Mouse (Mus musculus): ENCODE data around the gene Rap1gap2.
A peak's percentile ranks its signal among the peaks of the same experiment; 100 is the strongest.

The Rap1gap2 gene

DNA sequence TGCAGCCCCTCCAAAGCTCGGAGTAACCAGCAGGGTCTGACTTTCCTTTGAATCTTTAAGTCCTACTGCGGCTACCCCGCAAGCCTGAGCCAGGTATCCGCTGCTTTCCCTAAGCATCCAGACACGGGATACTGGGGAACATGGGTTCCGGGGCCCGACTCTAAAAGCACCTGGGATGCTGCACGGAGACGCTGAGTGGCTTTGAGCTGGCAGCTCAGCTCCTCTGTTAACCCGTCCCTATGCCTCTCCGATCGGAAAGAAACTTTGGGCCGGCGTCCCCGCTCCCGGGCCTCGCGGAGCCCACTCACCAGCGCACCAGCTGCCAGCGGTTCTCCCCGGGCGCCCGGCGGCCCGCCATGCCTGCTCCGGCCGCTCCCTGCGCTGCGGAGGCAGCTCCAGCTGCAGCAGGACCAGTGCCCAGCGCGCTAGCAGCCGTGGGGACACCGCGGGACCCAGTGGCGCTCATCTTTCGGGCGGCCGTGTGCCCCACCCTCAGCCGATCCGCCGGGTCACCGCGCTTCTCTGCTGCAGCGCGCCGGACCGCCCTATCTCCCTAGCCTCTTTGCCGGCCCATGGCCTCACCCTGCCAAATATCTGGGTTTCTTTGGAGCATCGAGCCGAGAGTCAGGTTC lies at the start of gene Rap1gap2:
TSS of gene Rap1gap2 (minus strand) at position 371 of the 632 bp plus-strand sequence.
- DNase-seq, result no peak

DNA sequence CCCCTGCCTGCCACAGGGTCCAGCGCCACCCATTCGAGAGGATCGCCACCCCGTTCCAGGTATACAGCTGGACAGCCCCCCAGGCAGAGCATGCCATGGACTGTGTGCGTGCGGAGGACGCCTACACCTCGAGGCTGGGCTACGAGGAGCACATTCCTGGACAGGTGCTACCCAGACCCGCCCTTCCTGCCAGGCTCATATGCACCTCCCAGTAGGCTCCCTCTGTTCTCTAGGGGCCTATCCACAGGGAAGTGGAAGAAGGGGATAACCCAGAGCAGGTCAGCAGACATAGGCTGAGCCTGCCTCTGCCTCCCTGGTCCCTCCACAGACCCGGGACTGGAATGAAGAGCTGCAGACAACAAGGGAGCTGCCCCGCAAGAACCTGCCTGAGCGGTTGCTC lies 49.6 kb upstream of the Rap1gap2 start:
- DNase-seq, result no peak

DNA sequence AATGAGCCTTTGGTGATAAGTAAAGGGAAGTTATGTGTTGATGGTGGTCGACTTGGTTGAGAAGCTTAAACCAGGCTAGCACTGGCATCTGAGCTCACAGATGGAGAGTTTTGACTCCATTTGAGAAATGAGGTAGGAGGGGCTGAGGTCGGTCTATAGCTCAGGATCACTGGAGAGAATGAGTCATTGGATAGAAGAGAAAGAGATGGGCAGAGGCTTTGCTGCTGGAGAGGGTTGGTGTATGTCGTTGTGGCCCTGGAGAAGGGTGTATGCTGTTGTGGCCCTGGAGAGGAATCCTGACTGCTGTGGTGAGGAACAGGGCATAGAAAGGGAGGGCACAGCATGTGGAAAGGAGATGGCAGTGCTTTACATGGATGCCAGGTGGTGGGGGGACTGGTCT lies 45.2 kb upstream of the Rap1gap2 start:
- no peak for DNase-seq

DNA sequence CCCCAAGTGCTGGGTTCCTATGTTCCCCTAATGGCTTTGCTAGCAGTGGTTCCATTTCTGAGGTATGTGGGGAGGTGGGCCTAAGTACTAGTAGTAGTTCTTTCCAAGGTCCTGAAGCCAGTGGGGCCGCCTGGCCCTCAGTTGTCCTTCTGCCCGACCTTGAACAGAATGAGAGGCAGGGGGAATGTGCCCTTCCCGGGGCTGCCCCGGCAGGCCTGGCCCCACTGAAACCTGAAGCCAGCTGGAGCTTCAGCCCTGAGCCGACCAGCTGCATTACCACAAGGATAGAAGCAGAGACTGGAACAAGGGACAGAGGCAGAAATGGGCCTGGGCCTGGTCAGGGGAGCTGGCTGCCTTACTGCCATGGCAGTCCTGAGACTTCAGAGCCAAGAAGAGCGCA lies 42.7 kb upstream of the Rap1gap2 start:
- DNase-seq, result no peak

GRCm38 (mm10) chr11:74652791-74653191 lies 42.1 kb upstream of the Rap1gap2 start:
- DNase-seq, result no peak

GRCm38 (mm10) chr11:74650576-74651100 lies 39.9 kb upstream of the Rap1gap2 start:
- DNase-seq, result no peak

- DNase-seq, result no peak
Observed at GRCm38 (mm10) chr11:74649647-74650551, 39.2 kb upstream of the Rap1gap2 start.

DNA sequence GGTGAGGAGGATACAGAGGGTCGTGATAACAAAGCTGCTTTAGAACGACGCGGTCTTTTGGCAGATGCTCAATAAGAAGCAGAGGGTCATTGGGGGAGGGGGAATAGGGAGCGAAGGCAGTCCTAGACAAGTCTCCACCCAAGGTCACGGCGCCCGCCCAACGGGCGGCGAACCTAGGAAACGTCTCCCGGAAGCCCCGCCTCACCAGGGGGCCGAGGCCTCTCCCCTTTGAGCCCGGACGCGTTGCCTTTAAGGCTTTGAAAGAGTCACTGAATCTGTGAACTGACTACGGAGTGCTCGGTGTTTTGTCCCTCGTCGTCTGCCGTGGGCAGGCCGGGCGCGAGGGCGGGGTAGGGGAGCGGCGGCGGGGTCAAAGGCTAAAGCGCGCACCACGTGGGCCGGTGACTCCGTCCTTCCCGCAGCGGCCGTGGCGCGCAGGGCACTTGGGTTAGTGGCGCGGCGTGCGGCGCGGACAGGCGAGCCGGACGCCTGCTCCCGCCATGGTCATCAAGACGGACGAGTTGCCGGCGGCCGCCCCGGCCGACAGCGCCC lies 38.5 kb upstream of the Rap1gap2 start, which contains the start of gene Cluh:
TSS of gene Cluh (plus strand) at position 401 of the 552 bp plus-strand sequence.
- DNase-seq, result peak; percentile 98

DNA sequence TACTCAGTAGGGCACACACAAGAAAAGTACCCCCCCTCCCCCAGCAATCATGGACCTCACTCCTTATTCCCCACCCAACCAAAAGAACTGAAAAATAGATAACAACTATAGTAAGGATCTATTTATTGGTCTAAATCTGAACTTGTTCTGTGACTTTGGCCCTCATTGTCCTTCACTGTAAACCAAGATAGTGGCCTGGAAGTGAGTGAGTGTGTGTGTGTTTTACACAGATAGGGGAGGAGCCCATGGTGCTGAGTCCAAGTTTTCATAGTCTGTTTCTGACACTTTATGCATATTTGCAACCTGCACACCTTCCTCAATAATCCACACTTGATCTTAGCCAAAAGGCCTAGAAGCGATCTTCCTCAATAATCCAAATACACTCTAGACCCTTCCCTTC lies 38.0 kb upstream of the Rap1gap2 start:
- DNase-seq, result no peak

DNA sequence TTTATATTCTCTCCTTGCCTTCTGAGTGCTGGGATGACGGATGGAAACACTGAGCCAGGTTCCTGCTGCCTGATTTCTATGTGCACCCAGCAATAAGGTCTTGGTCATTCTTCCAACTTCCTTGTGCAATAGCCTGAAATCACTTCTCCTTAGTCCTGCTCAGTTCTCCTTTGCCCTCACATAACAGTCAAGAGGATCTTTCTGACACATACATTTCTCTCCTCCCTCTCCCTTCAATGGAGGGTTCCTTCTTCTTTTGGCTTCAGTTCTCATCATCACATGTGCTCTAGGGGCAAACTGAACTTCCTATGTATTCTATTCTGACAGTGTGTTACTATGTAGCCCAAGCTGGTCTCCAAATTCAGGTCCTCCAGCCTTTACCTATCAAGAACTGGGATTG lies 37.3 kb upstream of the Rap1gap2 start:
- DNase-seq, result no peak

DNA sequence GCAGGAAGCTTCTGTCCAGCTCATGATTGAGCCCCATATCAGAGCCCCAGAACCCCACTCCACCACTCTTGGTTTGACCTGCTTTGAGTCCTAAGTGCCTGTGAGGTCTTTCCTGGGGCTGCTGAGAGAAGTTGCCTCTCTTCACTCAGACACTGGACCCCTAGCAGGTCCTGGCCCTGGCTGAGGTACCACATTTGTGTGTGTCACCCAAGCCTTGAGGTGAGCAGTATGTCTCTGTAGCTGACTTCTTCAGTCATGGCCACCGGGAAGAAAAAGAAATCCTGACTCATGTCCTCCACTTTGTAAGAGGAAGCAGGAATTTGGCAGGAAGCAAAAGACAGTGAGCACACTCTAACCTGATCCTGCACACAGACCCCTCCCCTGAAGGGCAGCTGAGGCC lies 28.9 kb upstream of the Rap1gap2 start:
- no peak for DNase-seq

GRCm38 (mm10) chr11:74638791-74639411 lies 28.2 kb upstream of the Rap1gap2 start:
- no peak for DNase-seq

DNA sequence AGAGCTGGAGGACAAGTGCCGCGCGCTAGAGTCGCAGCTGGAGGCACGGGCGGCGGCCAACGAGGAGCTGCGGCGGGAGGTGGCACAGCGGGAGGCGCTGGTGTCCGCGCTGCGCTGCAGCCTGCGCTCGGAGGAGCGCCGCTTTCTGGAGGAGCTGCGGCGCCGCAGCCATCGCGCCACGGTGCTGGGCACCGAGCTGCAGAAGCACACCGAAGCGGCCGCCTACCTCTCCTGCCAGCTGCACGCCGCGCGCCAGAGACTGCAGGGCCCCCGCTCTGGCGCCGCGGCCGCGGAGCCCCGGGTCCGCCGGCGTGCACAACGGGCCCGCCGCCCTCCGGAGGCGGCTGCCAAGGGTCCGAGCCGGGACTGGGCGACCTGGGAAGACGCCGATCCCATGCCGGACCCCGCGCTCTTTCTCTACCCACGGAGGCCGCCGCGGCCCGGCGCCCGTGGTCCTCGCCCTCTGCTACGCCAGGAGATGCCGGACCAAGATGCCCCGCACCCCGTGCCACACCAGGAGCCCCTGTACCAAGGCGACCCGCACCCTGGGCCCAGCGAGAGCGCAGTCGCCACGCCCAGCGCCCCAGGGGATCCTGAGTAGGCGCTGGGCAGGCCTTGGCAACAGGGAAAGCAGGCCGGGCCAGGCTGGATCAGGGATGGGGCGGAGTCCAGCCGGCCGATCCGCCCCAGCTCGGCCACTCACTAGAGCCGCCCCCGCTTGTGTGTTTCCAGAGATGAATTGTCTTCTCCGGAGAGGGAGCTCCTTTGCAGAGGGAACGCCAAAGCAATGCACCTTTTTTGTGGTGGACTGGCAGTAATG lies 27.5 kb upstream of the Rap1gap2 start:
- DNase-seq, result peak; percentile 61

- no peak for DNase-seq
Observed at GRCm38 (mm10) chr11:74637486-74637885, 26.8 kb upstream of the Rap1gap2 start.

DNA sequence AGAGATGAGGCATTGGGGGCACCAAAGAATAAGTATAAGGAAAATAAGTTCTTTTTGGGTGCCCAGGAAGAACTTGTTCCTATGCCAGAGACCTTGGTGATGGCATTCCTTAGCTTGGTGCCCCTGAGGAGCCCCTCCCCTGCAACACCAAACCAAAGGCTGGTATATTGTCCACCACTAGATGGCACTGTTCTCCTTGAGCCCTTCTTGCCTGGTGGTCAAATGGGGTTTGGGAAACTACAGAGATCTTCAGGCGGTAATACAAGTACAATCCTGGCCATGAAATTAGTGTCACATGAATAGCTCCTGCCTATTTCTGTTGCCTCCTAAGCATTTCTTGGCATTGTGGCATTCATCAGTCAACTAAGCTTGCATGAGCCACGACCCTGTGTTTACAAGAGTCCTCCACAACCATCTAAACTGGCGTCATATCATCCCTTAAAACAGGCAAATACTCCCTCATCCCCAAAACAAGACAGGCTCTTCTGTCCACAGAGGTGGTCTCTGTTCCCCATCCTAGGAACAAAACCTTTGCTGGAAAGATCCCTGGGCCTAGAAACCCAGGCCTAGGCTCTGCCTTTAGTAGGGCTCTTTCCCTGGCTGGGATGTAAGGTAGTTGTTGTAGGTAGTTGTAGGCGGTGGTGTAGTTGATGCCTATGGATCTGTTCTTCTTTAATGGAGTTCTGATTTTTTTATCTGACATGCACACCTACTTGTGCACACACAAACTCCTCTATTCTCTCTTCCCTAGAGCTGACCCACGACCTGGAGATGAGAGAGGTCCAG lies 24.0 kb upstream of the Rap1gap2 start:
- DNase-seq, result peak; percentile 68

DNA sequence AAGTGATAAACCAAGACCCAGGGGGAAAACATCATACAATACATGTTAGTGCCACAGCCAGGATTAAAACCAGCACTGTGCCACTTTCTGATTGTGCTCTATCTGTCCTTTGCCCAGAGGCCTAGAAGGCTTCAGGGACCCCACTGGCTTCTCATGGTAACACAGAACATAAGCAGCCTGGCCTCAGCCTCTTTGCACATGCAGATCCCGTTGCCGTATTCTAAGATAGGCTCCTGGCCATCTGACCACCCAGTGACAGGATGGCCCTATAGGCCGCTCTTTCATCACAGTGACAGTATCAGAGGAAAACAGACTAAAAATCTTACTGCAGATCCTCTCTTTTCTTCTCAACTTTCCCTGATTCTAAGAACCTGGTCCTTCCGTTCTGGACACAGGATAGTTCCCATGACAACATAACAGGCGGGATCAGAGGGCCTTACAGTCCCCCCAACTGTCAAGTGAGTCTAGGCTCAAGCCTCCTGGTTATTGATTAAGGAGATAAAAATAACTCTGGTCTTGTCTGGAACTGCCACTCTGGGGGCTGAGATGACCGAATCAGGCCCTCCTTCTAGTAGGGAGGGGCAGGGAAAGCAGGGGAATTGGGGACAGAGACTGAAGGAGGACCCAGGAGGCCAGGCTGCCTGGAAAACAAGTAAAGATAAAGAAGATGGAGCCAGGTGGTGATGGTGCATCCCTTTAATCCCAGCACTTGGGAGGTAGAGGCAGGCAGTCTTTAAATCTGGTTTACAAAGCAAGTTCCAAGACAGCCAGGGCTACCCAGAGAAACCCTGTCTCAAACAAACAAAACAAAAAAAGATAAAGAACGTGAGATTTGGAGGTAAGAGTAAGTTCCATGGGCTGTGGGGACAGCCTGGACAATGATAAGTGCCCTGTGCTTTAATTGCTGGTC lies 21.4 kb upstream of the Rap1gap2 start:
- DNase-seq, result no peak

DNA sequence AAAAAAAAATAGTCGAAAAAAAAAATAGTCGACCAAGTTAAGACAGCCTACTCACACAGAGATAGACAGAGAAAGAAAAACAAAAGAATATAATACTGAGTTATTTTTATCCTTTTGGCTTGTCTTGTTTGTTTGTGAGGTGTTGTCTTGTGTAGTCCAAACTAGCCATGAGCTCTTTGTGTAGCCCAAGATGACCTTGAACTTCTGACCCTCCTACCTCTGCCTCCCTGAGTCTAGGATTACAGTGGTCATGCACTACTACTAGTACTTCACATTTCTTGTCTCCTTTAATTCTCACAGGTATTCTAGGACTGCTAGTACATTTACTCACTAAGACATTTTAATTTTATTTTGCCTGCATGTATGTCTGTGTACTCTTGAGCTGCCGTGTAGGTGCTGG lies 16.8 kb upstream of the Rap1gap2 start:
- DNase-seq, result no peak

- no peak for DNase-seq
Observed at GRCm38 (mm10) chr11:74625333-74625732, 14.6 kb upstream of the Rap1gap2 start.

GRCm38 (mm10) chr11:74623693-74624092 lies 13.0 kb upstream of the Rap1gap2 start:
- DNase-seq, result no peak

GRCm38 (mm10) chr11:74621974-74622669 lies 11.4 kb upstream of the Rap1gap2 start:
- DNase-seq, result no peak
